Mouse (Mus musculus): ENCODE measurements at regions not wholly inside any gene's neighbourhood (a gene's known extent, or its start where the extent isn't known, plus 50 kb on each side); places are given as distances from the start of the nearest gene placed in this dataset.

GRCm38 (mm10) chr3:132510240-132510639 lies 119.4 kb upstream of the Gimd1 start:
- TF ChIP-seq POLR2A (IDR thresholded peaks at IDR 0.05; ENCODE audit: insufficient read depth, low read length) = no peak
- TF ChIP-seq EP300 (IDR thresholded peaks at IDR 0.05; ENCODE audit: insufficient read depth, low read depth, low read length) = no peak
- no peak for TF ChIP-seq CTCF (IDR thresholded peaks at IDR 0.05; ENCODE audit: low read depth, low read length)

Measured in ES-Bruce4 (cell line).